7 mouse cellular contexts compared by ENCODE assay signal in genomic region chr5:144884629-144885217, GRCm38 (mm10).
DNase-seq lines count a peak whose midpoint lies in the region; ATAC-seq and TF ChIP-seq lines count a peak whose summit lies in the region.

No protein-coding gene starts in this region.

- no peaks in the 10 kb centered on the region for H3K9me3 ChIP-seq in intestine, postnatal 0 days (ENCODE audit: control insufficient read depth)
- no peaks in the 10 kb centered on the region for H3K9me3 ChIP-seq in intestine, embryonic 15.5 days

- peak; percentile 76 for TF ChIP-seq CTCF in intestine, postnatal 0 days (IDR thresholded peaks at IDR 0.05; ENCODE audit: low read depth)

- no peak for ATAC-seq in intestine, postnatal 0 days
- ATAC-seq in intestine, embryonic 15.5 days: no peak
- no peak for ATAC-seq in monocyte, adult 5-6 weeks (replicated peaks; ENCODE audit: insufficient number of reproducible peaks, low FRiP score, low TSS enrichment, poor library complexity, severe bottlenecking)

- WGBS in intestine, postnatal 0 days: 74% methylated on average over 13 of the region's 13 CpGs
- 74% methylated on average over 13 of the region's 13 CpGs for WGBS in intestine, embryonic 15.5 days

- H3K9ac ChIP-seq in intestine, postnatal 0 days (ENCODE audit: low read depth, low read length): no peak overlapping the region
- H3K9ac ChIP-seq in intestine, embryonic 15.5 days: no peak overlapping the region

- H3K27ac ChIP-seq in intestine, postnatal 0 days (ENCODE audit: low read depth, low read length): no peak overlapping the region
- no peak overlapping the region for H3K27ac ChIP-seq in intestine, embryonic 15.5 days

- no peak overlapping the region for H3K4me3 ChIP-seq in intestine, postnatal 0 days (ENCODE audit: low read depth, low read length)
- no peak overlapping the region for H3K4me3 ChIP-seq in intestine, embryonic 15.5 days (replicated peaks)

- DNase-seq in NIH3T3 (ENCODE audit: low read depth): peak; percentile 65
- DNase-seq in kidney, adult 9 months: peak; percentile 36
- DNase-seq in lung, postnatal 36 days: peak; percentile 49
- DNase-seq in adrenal gland, postnatal 4 days (ENCODE audit: low spot score in 2 of 2): no peak

- H3K4me2 ChIP-seq in intestine, postnatal 0 days (replicated peaks; ENCODE audit: low read depth): no peak overlapping the region
- H3K4me2 ChIP-seq in intestine, embryonic 15.5 days (replicated peaks): no peak overlapping the region

- H3K36me3 ChIP-seq in intestine, postnatal 0 days (ENCODE audit: control insufficient read depth, insufficient read depth): peaks cover 87% of the 10 kb centered on the region
- peaks cover 41% of the 10 kb centered on the region for H3K36me3 ChIP-seq in intestine, embryonic 15.5 days

- H3K27me3 ChIP-seq in intestine, postnatal 0 days (replicated peaks; ENCODE audit: control insufficient read depth, insufficient read depth, low read length): no peaks in the 10 kb centered on the region
- no peaks in the 10 kb centered on the region for H3K27me3 ChIP-seq in intestine, embryonic 15.5 days (replicated peaks)

- H3K4me1 ChIP-seq in intestine, postnatal 0 days (replicated peaks; ENCODE audit: control insufficient read depth, insufficient read depth, low read length): no peaks in the 10 kb centered on the region
- no peaks in the 10 kb centered on the region for H3K4me1 ChIP-seq in intestine, embryonic 15.5 days (replicated peaks)

Comparison
In these comparisons a context has a peak if more than half of its experiments do, and no peak if none do; other contexts are left out.
1. DNase-seq: peak in NIH3T3 (single experiment), kidney, adult 9 months (single experiment) and lung, postnatal 36 days (single experiment); none in adrenal gland, postnatal 4 days (0 of 2).